Mouse (Mus musculus): ENCODE data around the gene Nrsn1.
A peak's percentile ranks its signal among the peaks of the same experiment; 100 is the strongest.
"Not testable (repeated sequence)": the region's sequence is repeated elsewhere in the genome, so short reads cannot be mapped to it uniquely, and the experiment has no call there.

The Nrsn1 gene

DNA sequence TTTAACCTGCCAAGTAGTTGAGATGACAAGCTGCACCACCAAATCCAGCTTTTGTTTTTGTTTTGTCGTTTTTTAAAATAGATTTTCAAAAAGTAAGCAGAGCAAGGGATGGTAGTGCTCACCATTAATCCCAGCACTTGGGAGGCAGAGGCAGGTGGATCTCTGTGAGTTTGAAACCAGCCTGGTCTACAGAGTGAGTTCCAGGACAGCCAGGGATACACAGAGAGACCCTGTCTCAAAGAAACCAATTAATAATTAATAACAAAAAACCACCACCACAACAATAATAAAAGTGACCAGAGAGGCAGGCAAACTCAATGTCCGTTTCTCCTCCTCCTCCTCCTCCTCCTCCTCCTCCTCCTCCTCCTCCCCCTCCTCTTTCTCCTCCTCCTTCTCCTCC lies at the start of gene Nrsn1:
Nrsn1 (minus strand) TSS at position 101 of the 400 bp plus-strand sequence.
- not testable (repeated sequence) for DNase-seq (ENCODE audit: low read depth, low spot score)

DNA sequence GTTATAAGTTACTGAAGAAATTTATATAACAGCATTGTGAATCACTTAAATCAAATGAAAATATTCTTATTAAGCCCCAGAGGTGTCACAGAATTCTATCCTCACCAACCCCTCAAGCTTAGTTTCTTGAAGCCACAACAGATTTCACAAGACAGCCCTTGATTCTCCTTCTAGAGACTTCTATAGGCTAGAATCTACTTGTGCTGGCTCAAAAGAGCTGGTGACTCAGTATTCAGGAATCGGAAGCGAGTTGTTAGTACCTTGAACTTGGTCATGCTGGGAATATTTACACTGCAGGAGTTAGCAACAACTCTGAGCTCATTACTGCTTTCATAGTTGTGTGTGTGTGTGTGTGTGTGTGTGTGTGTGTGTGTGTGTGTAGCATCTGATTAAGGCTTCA lies 41.8 kb upstream of the Nrsn1 start:
- peak; percentile 81 for DNase-seq (ENCODE audit: low read depth, low spot score)

DNA sequence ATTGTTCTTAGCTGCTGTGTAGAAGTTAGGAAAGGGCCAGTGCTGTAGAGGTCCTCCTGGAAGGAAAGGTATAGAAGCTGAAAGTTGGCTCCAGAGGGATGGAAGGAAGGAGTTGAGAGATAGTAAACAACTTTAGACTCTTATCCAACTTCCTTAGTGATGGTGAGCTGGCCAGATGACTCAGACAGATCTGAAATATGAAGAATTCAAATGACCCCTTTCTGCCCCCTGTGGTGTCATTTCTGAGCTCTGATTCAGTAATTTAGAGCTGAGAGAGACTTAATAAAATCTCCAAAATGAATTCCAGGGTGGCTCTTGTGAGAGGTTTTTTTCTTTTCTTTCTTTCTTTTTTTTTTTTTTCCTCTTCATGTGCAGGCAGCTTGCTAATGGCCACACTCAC lies 39.8 kb upstream of the Nrsn1 start:
- peak; percentile 82 for DNase-seq (ENCODE audit: low read depth, low spot score)

DNA sequence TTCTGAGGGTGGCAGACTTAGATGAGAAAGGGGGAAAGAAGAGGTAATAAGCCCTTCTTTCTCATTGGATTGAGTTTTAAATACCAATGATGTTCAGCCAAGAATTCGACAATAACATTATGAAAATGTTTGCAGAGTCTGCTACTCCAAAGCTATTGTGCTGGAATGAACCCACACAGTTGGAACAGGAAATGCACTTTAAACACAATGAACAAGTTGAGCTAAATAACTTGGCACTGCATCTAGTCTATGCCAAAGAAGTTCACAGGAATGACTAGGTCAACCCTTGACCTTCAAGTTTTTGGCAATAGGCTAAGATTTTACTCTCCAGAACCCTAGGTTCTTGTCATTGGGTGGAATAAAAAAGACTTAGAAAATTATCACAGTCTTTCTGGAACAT lies 18.4 kb upstream of the Nrsn1 start:
- no peak for DNase-seq (ENCODE audit: low read depth, low spot score)

DNA sequence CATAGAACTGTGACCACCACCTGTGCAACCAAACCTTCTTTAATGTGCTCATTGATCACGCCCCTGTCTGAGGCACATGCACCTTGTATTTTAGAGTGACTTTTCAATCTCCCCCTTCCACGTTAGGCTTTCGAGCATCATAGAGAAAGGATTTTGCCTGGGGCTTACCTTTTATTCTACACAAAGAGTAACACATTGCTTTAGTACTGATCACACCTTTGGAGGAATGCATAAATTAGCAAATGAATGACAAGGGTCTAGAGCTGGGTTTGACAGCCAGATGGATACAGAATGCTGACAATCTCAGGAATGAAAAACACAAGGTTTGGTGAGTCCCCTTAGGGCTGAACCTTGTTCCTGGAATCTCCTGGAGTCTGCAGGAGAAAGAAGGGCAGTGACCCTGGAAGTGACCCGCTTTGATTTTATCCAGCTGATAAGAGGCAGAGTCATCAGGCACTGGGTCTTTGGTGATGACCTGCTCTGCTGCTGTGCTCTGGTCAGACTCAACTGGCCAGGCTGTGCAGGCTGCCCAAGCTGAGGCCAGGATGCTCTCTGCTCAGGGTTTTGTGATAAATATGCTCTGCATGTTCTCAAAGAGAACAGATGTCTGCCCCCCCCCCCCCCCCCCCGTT lies 4.7 kb upstream of the Nrsn1 start:
- no peak for DNase-seq (ENCODE audit: low read depth, low spot score)

DNA sequence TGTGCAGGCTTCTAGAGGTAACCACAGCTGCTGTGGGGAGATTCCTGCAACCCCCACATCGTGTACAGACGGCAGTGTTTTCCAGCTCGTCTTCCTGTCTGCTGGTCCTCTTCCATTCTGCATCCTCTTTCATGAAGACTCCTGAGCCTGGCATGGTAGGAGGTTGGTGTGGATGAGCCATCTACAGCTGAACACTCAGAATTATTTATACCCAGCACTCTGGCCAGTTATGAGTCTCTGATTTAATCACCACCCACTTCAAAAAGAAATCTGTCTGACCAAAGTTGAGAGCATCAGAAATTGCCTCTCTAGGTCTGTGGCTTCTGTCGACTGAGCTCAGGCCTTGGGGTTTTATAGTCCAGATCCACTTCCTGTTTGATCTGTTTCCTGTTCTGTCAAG lies 1.9 kb upstream of the Nrsn1 start:
- no peak for DNase-seq (ENCODE audit: low read depth, low spot score)

DNA sequence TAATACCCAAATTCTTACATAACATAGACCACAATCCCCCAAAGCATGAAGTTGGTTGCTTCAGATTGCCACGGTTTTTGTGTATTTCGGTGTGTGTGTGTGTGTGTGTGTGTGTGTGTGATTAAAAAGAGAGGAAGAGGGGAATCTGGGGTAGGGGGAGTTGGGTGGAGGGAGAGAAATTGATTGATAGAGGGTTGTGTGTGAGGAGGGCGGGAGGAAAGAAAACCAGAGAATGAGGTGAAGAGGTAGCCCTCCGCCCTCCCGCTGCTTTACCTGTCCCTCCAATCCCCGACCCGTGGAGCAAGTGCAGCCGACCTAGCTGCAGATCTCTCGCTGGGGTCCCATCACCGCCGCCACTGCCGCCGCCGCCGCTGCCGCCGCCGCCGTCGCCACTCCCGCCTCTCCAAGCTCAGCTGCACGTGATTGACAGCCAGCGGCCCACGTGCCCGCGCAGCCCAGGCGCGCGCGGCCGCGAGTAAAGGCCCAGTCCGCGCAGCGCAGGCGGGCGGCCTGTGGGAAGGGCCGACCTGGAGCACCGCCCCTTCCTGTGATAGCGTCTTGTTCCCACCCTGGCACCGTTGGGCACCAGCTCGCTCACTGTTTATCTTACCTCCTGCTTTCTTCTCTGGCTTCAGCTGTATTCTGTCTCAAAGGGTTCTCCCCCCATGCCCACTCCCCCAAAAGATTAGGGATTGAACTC lies 583 bp downstream of the Nrsn1 start:
- no peak for DNase-seq (ENCODE audit: low read depth, low spot score)

DNA sequence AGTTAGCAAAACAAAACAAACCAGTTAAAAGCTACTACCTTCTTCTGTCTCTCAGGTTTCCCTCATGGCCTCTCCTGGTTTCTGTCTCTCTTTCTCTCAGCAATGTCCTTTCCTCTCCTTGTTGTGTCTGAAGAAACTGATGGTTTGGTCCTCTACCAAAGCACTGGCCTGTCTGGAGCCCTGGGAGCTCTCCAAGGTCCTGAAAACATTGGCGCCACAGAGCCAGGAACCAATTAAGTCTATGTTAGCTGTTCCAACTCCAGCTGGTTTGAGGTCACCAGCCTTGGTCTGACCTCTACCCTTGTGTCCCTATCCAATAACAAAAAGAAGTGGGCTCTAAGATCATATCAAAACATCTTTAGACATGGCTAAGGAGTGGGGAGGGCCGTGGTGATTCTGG lies 1.3 kb downstream of the Nrsn1 start:
- DNase-seq (ENCODE audit: low read depth, low spot score) = peak; percentile 56

DNA sequence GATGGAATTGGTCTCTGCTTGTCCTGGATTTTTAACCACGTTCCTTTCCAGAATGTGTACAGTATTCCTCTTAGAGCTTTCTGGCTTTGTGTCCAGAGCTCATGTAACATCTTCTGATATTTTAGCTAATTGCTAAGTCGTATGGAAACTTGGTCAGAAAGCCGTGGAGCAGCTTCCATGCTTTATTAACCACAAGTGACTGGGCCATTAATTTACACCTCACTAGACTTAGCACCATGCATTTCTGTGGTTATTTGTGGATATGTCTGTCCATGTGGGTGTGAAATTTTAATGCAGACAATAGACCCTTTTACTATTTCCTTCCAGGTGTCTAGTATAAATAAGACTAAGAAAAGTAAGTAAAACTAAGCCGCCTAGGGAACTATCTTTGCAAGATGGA lies 7.6 kb downstream of the Nrsn1 start:
- DNase-seq (ENCODE audit: low read depth, low spot score) = no peak

DNA sequence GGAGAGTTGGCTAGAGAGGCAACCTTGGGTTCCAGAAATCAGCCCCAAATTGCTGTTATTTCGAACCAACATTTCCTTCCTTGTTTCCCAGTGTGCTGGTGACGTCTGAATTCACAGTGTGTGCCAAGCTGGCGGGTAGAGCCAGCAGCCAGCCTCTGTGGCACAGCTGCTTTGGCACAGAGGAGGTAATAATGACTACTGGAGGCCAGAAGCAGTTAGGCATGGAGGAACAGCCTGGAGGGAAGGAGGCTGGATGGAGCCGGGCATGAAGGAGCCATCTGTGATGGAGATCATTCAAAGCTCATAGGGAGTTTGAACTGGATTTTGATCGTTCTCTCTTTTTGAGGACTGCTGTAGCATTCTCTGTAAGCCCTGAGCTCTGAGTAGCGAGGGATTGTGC lies 12.7 kb downstream of the Nrsn1 start:
- no peak for DNase-seq (ENCODE audit: low read depth, low spot score)

DNA sequence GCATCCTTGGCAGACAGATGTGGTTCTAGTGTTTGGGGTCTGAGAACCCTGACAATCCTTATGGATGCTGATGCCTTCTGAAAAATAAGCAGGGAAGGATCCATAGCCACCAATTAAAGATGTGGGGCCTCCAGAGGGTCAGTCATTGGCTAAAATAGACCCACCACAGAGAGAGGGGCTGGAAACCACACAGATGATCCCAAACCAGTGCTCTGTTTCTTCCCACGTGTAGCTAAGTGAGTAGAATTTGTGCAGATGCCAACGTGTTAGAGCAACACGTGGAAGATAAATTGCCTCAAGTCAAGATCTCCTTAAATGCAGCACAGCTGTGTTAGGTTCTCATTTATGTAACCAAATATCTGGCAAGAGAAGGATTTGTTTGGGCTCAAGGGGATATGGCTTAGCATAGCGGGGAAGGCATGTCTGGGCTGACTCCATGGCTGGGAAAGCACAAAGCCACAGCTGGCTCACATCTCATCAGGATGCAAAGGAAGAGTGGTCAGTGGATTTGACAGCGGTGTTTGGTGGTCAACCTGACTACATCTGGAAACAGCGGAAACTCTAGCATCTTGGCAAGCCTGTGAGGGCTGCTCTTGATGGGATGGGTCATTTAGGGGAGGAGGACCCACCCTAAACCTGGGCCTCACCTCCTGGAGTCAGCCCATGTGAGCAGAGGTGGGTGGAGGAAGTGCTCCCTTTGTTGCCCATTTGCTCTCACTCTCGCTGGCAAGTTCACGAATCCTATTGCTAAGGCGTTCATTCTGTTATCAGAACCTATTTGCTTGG lies 15.6 kb downstream of the Nrsn1 start:
- DNase-seq (ENCODE audit: low read depth, low spot score) = peak; percentile 56

DNA sequence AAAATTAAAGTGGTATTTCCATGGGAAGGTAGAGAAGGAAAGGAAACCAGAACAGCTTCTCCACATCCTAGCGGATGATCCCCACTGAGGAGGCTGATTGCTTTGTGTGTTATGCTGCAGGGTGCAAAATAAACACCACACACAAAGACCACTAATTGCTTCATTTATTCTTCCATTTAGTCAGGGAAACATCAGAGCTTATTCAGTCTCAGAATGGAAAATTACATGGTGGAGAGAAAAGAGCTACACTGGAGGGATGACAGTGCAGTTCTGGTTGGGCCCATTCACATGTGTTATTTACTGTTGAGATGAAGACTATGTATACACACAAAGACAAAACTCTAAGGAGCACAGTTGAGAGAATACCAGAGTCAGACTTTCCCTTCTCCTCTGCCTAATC lies 18.4 kb downstream of the Nrsn1 start:
- DNase-seq (ENCODE audit: low read depth, low spot score) = no peak

DNA sequence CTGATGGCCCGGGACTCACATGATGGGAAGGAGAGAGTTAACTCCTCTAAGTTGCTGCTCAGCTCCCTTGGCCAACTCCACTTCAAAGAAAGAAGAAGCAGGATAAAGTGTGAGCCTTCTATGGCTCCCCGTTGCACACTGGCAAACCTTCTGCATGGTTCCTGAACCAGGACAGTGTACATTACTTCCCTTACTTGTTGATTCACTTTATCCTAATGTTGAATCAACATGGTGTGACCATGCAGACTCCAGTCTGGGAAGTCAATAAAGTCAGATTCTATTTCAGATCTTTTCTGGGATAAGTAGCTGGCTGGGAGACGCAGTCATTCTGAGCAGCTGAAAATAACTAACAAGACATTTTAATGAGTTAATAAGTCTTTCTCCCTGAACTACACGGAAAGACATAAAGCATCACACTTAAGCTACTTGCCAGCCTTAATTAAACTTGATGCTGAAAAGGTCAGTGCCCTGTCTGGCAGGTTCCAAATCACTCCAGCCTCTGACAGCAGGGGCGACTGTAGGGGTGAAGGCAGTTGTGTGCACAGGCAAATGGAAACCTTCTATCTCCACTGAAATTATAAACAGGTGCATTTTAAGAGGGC lies 50.0 kb downstream of the Nrsn1 start:
- no peak for DNase-seq (ENCODE audit: low read depth, low spot score)

DNA sequence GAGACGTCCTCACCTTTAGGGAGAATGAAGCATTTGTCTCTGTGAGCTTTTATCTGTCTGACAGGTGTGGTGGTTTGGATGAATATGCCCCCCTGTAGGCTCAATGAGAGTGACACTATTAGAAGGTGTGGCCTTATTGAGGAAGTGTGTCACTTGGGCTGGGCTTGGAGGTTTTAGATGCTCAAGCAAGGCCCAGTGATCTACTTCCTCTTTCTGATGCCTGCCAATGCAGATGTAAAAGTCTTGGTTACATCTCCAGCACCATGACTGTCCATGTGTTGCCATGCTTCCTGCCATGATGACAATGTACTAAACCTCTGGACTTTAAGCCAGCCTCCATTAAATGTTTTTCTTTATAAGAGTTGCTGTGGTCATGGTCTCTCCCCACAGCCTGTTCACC lies 51.9 kb downstream of the Nrsn1 start:
- no peak for DNase-seq (ENCODE audit: low read depth, low spot score)

DNA sequence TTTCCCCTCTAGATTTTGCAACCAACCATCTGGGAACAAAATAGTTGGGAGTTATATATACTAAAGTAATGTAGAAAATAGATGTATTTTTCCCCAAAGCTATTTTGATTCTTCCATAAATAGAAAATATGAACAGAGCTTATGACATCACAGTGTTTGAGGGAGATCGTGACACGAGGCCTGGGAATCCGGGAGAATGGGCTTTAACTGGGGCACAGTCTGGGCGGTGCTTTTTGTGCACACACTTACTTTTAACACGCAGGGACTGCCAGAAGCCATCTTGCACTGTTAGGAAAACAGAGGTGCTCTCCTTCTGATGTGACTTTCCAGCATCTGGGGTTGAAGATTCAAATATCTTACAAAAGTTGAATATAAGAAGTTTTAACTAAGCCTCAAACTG lies 63.4 kb downstream of the Nrsn1 start:
- no peak for DNase-seq (ENCODE audit: low read depth, low spot score)

Data from 3T3-L1 (cell line).